Mouse (Mus musculus) megakaryocyte, embryonic 14.5 days (primary cell): Measurements from ENCODE around the gene Lrpap1.

ENCODE experiments used
- FLI1 ChIP-seq: IDR thresholded peaks from 2 replicates; pipeline ENCODE4 v1.6.1; 2012; ENCODE audit warnings: low read length, inconsistent platforms, mixed read lengths
- GATA1 ChIP-seq: IDR thresholded peaks from 3 replicates; pipeline ENCODE4 v1.6.1; 2012; ENCODE audit warnings: mixed read lengths, low read length, inconsistent platforms, borderline replicate concordance

DNA sequence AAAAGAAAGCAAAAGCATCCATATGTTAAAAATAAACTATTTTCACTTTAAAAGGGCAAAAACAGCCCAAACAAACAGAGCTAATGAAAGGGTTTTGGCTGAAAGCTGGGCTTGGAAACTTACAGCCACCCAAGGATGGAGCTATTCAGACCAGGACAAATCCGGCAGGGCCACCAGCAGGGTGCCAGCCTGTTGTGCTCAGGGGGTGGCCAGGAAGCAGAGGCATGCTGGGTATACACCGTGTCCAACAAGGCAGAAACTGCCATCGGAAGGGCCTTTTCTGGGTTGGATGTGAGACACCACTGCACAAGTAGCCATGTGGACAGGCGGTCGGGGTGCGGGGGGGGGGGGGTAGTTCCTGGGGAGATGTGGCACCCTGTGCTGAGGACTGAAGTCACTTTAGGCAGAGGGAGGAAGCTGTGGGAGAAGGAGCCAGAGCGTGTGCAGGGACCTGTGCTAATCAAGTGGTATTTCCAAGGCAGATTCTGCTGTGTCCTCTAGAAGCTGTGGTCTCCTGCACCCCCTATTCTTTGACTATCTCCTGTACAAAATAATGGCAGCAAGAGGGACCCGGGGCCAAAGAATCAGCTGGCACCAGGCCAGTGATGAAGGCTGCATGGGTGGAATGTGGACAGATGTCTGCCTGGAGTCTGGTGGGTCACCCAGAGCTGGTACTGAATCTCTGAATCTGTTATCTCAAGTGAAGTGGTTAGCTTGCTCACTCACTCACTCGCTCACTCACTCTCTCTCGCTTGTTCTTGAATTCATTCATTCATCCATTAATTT is 38.1 kb upstream of the Lrpap1 start:
- TF ChIP-seq FLI1 (no peak), GATA1 (no peak)
